Mouse (Mus musculus) midbrain, embryonic 13.5 days (tissue): ENCODE measurements around the gene Otop3. TPM values are rescaled to one million over a fixed set of nuclear protein-coding genes. Genes with fewer than 3 reads are reported as not detected.

Experiments used
- ATAC-seq: fragments of 200-750 bp; cut with Nextera tagmentation; 2 replicates; pipeline ENCODE4 v1.8.0; 2017; ENCODE audit warnings: mild to moderate bottlenecking, moderate TSS enrichment, moderate library complexity
- H3K27ac ChIP-seq: fragments of 300-500 bp; sonication (generic); 2 replicates; pipeline ENCODE4 v1.5.1; 2015; ENCODE audit warnings: inconsistent platforms, mild to moderate bottlenecking, moderate library complexity
- H3K27me3 ChIP-seq: fragments of 300-500 bp; sonication (generic); 2 replicates; pipeline ENCODE4 v1.6.1; 2015; ENCODE audit warnings: mild to moderate bottlenecking, inconsistent platforms
- H3K36me3 ChIP-seq: fragments of 300-500 bp; sonication (generic); 2 replicates; pipeline ENCODE4 v1.6.1; 2015; ENCODE audit warnings: mild to moderate bottlenecking, inconsistent platforms
- H3K4me1 ChIP-seq: fragments of 300-500 bp; sonication (generic); replicated peaks from 2 replicates; pipeline ENCODE4 v1.6.1; 2015; ENCODE audit warnings: inconsistent platforms
- H3K4me2 ChIP-seq: fragments of 300-500 bp; sonication (generic); replicated peaks from 2 replicates; pipeline ENCODE4 v1.6.1; 2015; ENCODE audit warnings: moderate library complexity, mild to moderate bottlenecking, inconsistent platforms
- H3K4me3 ChIP-seq: fragments of 300-500 bp; sonication (generic); replicated peaks from 2 replicates; pipeline ENCODE4 v1.5.1; 2015; ENCODE audit warnings: mild to moderate bottlenecking, inconsistent platforms
- H3K9ac ChIP-seq: fragments of 300-500 bp; sonication (generic); replicated peaks from 2 replicates; pipeline ENCODE4 v1.6.1; 2015; ENCODE audit warnings: mild to moderate bottlenecking, inconsistent platforms
- H3K9me3 ChIP-seq: fragments of 300-500 bp; sonication (generic); 2 replicates; pipeline ENCODE4 v1.6.1; 2016; ENCODE audit warnings: mild to moderate bottlenecking, inconsistent platforms
- WGBS: fragments of 180-500 bp; shearing (Covaris S2); methylation state at CpG from one replicate; pipeline ENCODE4 v1.1.7; 2015; 5-methylcytosine and 5-hydroxymethylcytosine counted together
- polyA plus RNA-seq: library from polyadenylated mRNA; unstranded; fragments of >200 nt; fragmentation: Nextera tagmentation; extraction: Ambion mirVana; gene quantifications from 2 replicates; pipeline ENCODE4 v1.2.1, GENCODE M21; 2015

Gene Otop3
- polyA plus RNA-seq = 0.30 and 0.35 TPM in 2 replicates

- Histone ChIP-seq H3K4me3 (peak within 1 kb of the TSS; percentile 33), H3K4me2 (peak within 1 kb of the TSS; percentile 58), H3K4me1 (peaks cover 11% of the 10 kb centered on the region), H3K27ac (no peak within 1 kb of the TSS), H3K9ac (peak within 1 kb of the TSS; percentile 48), H3K9me3 (no peaks in the 10 kb centered on the region), H3K36me3 (no peaks in the 10 kb centered on the region), H3K27me3 (peaks cover 63% of the 10 kb centered on the region)
- ATAC-seq = no peak
- WGBS = 4% methylated on average over 29 of the region's 29 CpGs
Observed at GRCm38 (mm10) chr11:115334531-115334930, at the start of gene Otop3. TSS of gene Otop3 (plus strand) at chr11:115334731.

GRCm38 (mm10) chr11:115285282-115285681, 49.2 kb upstream of the Otop3 start:
- Histone ChIP-seq H3K27ac (no peak overlapping the region), H3K9me3 (no peaks in the 10 kb centered on the region), H3K27me3 (no peaks in the 10 kb centered on the region), H3K4me2 (no peak overlapping the region), H3K4me1 (peaks cover 10% of the 10 kb centered on the region; the same call in 1 of the 2 replicates), H3K36me3 (no peaks in the 10 kb centered on the region), H3K9ac (no peak overlapping the region), H3K4me3 (no peak overlapping the region)
- WGBS = 75% methylated on average over 4 of the region's 4 CpGs
- no peak for ATAC-seq

DNA sequence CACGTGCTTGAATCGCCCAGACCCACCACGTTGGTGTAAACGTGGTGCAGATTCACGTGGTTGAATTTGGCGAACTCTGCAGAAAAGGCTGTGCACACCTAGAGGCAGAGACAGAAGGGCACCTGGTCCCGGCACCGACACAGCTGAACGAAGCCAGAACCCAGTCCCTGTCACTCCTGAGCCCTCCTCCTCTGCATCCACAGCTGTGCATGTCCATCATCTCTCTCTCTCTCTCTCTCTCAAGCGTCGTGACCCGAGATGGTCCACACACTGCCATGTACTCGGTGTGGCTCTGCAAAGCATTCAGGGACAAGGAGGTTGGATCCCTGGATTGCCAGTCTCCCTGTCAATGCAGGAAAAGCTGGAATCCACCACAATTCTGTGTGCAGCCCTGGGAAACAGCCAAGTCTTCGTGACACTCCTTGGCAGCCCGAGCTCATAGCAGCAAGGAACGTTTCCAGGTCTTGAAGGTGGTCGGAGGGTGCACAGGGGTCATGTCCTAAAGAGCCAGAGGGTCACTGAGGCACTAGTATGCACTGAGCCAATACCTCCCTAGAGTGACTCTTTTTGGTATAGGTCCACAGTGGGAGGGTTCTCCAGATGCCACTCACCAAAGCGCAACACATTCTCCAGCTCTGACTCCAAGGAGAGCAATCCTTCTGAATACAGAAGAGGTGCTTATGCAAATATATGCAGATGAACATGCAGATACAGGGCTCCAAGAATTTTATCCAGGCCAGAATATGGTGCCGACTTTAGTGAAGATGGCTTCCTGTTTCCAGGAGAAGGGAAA, 48.1 kb upstream of the Otop3 start:
- Histone ChIP-seq H3K9me3 (no peaks in the 10 kb centered on the region), H3K9ac (no peak overlapping the region), H3K27me3 (no peaks in the 10 kb centered on the region), H3K36me3 (no peaks in the 10 kb centered on the region), H3K4me3 (no peak overlapping the region), H3K4me1 (peaks cover 10% of the 10 kb centered on the region; the same call in 1 of the 2 replicates), H3K4me2 (no peak overlapping the region), H3K27ac (no peak overlapping the region)
- ATAC-seq = no peak
- 78% methylated on average over 19 of the region's 19 CpGs for WGBS

GRCm38 (mm10) chr11:115287386-115287785, 47.1 kb upstream of the Otop3 start:
- WGBS = 85% methylated on average over 5 of the region's 5 CpGs
- no peak overlapping the region for H3K27ac ChIP-seq
- no peak for ATAC-seq

DNA sequence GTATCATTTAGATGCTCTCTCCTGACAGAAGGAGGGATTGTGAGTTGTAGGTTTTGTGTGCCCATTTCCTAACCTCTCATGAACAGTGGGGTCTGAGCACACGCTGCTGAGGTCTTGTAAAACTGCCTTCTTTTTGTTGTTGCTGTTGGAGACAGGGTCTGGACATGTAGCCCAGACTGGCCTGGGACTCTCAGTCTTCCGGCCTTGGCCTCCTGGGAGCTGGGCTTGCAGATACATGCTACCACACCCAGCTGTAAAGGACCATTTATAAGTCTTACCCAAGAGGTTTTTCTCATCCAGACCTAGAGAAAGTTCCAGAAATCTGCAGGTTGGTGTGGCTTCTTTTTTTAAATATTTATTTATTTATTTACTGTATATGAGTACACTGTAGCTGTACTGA, 46.2 kb upstream of the Otop3 start:
- H3K4me3 ChIP-seq = no peak overlapping the region
- no peaks in the 10 kb centered on the region for H3K9me3 ChIP-seq
- no peaks in the 10 kb centered on the region for H3K36me3 ChIP-seq
- H3K27ac ChIP-seq = no peak overlapping the region
- H3K27me3 ChIP-seq = no peaks in the 10 kb centered on the region
- no peak overlapping the region for H3K4me2 ChIP-seq
- peaks cover 10% of the 10 kb centered on the region; the same call in 1 of the 2 replicates for H3K4me1 ChIP-seq
- ATAC-seq = no peak
- 77% methylated on average over 2 of the region's 2 CpGs for WGBS
- H3K9ac ChIP-seq = no peak overlapping the region

More at GRCm38 (mm10) chr11:115287386-115287785, 47.1 kb upstream of the Otop3 start:
- Histone ChIP-seq H3K9me3 (no peaks in the 10 kb centered on the region), H3K27me3 (no peaks in the 10 kb centered on the region), H3K4me3 (no peak overlapping the region), H3K36me3 (no peaks in the 10 kb centered on the region), H3K4me2 (no peak overlapping the region), H3K9ac (no peak overlapping the region), H3K4me1 (peaks cover 10% of the 10 kb centered on the region; the same call in 1 of the 2 replicates)

GRCm38 (mm10) chr11:115289885-115290284, 44.6 kb upstream of the Otop3 start:
- H3K27ac ChIP-seq = no peak overlapping the region
- WGBS = 90% methylated on average over 8 of the region's 8 CpGs
- no peak overlapping the region for H3K9ac ChIP-seq
- no peak overlapping the region for H3K4me2 ChIP-seq
- peaks cover 10% of the 10 kb centered on the region; the same call in 1 of the 2 replicates for H3K4me1 ChIP-seq
- no peaks in the 10 kb centered on the region for H3K9me3 ChIP-seq
- no peaks in the 10 kb centered on the region for H3K36me3 ChIP-seq
- H3K4me3 ChIP-seq = no peak overlapping the region
- ATAC-seq = no peak
- H3K27me3 ChIP-seq = no peaks in the 10 kb centered on the region

DNA sequence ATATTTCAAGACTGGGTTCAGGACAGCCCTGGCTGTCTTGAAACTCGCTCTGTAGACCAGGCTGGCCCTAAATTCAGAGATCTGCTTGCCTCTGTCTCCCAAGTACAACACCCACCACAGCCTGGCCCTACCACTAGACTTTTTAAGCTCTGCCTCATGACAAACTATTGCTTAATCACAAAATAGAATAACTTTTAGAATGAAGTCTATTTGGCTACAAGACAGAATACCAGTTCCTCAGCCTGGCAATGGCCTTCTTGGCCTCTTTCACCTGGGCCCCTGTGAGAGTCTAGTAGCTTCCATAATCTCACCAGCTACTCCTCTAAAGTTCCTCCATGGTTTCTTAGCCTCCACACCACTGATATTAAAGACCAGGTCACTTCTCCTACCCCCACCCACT, 44.2 kb upstream of the Otop3 start:
- peaks cover 10% of the 10 kb centered on the region; the same call in 1 of the 2 replicates for H3K4me1 ChIP-seq
- no peak overlapping the region for H3K4me2 ChIP-seq
- no peaks in the 10 kb centered on the region for H3K27me3 ChIP-seq
- WGBS = 93% methylated on average over 1 of the region's 1 CpGs
- H3K36me3 ChIP-seq = no peaks in the 10 kb centered on the region
- H3K9ac ChIP-seq = no peak overlapping the region
- no peaks in the 10 kb centered on the region for H3K9me3 ChIP-seq
- no peak for ATAC-seq
- H3K27ac ChIP-seq = no peak overlapping the region
- no peak overlapping the region for H3K4me3 ChIP-seq

- H3K9me3 ChIP-seq = no peaks in the 10 kb centered on the region
- H3K36me3 ChIP-seq = no peaks in the 10 kb centered on the region
- WGBS = 90% methylated on average over 6 of the region's 6 CpGs
- H3K4me2 ChIP-seq = no peak overlapping the region
- H3K9ac ChIP-seq = no peak overlapping the region
- H3K4me3 ChIP-seq = no peak overlapping the region
- H3K27ac ChIP-seq = no peak overlapping the region
- no peak for ATAC-seq
- H3K4me1 ChIP-seq = peaks cover 10% of the 10 kb centered on the region; the same call in 1 of the 2 replicates
- 0 out of 2 replicates have a peak, but pooled peaks cover under 1% of the 10 kb centered on the region for H3K27me3 ChIP-seq
Observed at GRCm38 (mm10) chr11:115290919-115291318, 43.6 kb upstream of the Otop3 start.

- Histone ChIP-seq H3K9me3 (no peaks in the 10 kb centered on the region), H3K36me3 (no peaks in the 10 kb centered on the region), H3K27ac (no peak overlapping the region), H3K27me3 (peaks cover 6% of the 10 kb centered on the region; the same call in 1 of the 2 replicates), H3K9ac (no peak overlapping the region), H3K4me3 (no peak overlapping the region), H3K4me1 (peaks cover 7% of the 10 kb centered on the region; the same call in 1 of the 2 replicates), H3K4me2 (no peak overlapping the region)
- 81% methylated on average over 10 of the region's 10 CpGs for WGBS
- no peak for ATAC-seq
Observed at GRCm38 (mm10) chr11:115291503-115291902, 43.0 kb upstream of the Otop3 start.

DNA sequence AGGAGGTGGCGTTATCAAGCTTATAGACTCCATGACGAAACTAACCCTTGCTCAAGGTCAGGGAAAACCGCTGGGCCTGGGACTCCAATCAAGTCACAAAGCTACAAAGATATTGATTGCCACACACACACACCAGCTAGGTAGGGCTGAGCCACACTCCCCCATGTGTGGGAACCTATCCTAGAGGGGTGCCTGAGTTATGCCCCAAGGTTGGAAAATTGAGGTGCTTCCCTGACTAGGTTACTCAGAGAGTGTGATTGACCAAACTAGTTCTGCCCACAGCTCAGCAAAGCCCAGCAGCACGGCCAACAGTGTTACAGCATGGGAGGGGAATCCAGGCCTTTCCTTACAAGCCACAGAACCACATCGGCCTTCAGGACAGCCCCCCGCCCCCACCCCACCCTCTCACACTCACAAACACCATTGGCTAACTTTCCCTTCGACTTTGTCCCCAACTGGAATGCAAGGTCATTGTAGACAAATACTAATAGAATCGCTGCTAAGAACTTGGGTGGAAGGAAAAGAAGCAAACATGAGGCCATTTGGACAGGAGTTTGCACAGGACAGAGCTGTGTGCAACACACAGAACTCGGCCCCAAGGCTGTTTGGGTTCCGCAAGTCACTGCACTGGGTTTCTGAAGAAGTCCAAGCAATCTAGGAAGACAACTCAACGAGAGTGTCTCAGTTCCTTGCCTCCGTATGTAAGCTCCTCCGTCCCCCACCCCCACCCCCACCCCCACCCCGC, 41.7 kb upstream of the Otop3 start:
- Histone ChIP-seq H3K9me3 (no peaks in the 10 kb centered on the region), H3K27me3 (peaks cover 11% of the 10 kb centered on the region; the same call in 1 of the 2 replicates), H3K4me2 (no peak overlapping the region), H3K4me1 (peaks cover 11% of the 10 kb centered on the region), H3K4me3 (no peak overlapping the region), H3K27ac (no peak overlapping the region), H3K36me3 (no peaks in the 10 kb centered on the region), H3K9ac (no peak overlapping the region)
- no peak for ATAC-seq
- 71% methylated on average over 14 of the region's 14 CpGs for whole genome bisulfite sequencing

DNA sequence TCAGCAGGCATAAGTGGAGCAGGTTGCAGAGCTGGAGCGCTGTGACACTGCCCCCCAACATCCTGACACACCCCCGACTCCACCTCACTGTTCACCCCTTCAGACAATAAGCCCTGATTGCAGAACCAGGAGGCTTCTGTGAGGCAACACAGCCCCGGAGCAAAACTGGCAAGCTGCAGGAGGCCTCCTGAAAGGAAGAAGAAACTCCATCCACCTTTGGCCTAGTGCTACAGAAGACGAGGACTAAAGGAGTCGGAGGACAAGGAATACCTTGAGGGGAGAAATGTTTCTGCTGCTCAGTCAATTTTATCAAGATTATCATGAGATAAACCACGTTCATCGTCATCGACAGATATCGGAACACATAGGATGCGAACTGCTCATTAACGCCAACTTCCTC, 38.6 kb upstream of the Otop3 start:
- WGBS = 91% methylated on average over 11 of the region's 11 CpGs
- peaks cover 11% of the 10 kb centered on the region for H3K4me1 ChIP-seq
- H3K36me3 ChIP-seq = no peaks in the 10 kb centered on the region
- peaks cover 17% of the 10 kb centered on the region; the same call in 1 of the 2 replicates for H3K27me3 ChIP-seq
- H3K9me3 ChIP-seq = no peaks in the 10 kb centered on the region
- H3K4me2 ChIP-seq = no peak overlapping the region
- H3K4me3 ChIP-seq = no peak overlapping the region
- H3K9ac ChIP-seq = no peak overlapping the region
- H3K27ac ChIP-seq = no peak overlapping the region
- no peak for ATAC-seq
